Mouse (Mus musculus) CH12.LX (cell line): ENCODE results near the gene Trub1. TPM values are rescaled to one million over a fixed set of nuclear protein-coding genes. Genes with fewer than 3 reads are reported as not detected.

Source experiments
- DNase-seq: peaks from one replicate; pipeline ENCODE4 v3.0.0-alpha.2; 2013; ENCODE audit errors: extremely low read depth
- H3K27ac ChIP-seq: 2 replicates; pipeline ENCODE4 v1.5.1; 2012; ENCODE audit warnings: low read depth, mild to moderate bottlenecking, control low read depth, moderate library complexity; ENCODE audit not compliant: insufficient read depth
- H3K27me3 ChIP-seq: replicated peaks from 2 replicates; pipeline ENCODE3; 2012; ENCODE audit warnings: inconsistent platforms
- H3K36me3 ChIP-seq, 2 experiments: replicated peaks in 1 of 2; 2 replicates each; pipeline versions ENCODE3 to v1.6.1; 2012; ENCODE audit warnings: inconsistent platforms in 1 of 2, low read length in 1 of 2, mild to moderate bottlenecking in 1 of 2, mixed read lengths in 1 of 2, moderate library complexity in 1 of 2; ENCODE audit not compliant: control insufficient read depth in 1 of 2, insufficient read depth in 1 of 2
- H3K4me1 ChIP-seq, 2 experiments: 2 replicates each; pipeline ENCODE4 v1.6.1; 2012; ENCODE audit warnings: inconsistent platforms in 1 of 2, moderate library complexity in 1 of 2; ENCODE audit not compliant: insufficient read depth in 2 of 2, control insufficient read depth in 1 of 2
- H3K4me2 ChIP-seq: 2 replicates; pipeline ENCODE4 v1.6.1; 2012; ENCODE audit warnings: low read depth, mild to moderate bottlenecking, control low read depth; ENCODE audit not compliant: poor library complexity, insufficient read depth, severe bottlenecking
- H3K4me3 ChIP-seq, 3 experiments: fragments of 150-350 bp in 1 of 3; sonication (generic) in 1 of 3; replicated peaks in 1 of 3; 2 replicates each; pipeline versions ENCODE3 to v1.5.1; 2011 to 2012; ENCODE audit warnings: low read depth in 2 of 3, low read length in 2 of 3, mild to moderate bottlenecking in 2 of 3, moderate library complexity in 2 of 3, control low read depth in 1 of 3, improper control_type of control experiment in 1 of 3, inconsistent platforms in 1 of 3, mixed read lengths in 1 of 3; ENCODE audit not compliant: poor library complexity in 1 of 3
- H3K79me2 ChIP-seq: replicated peaks from 2 replicates; pipeline ENCODE4 v1.6.1; 2012; ENCODE audit warnings: mild to moderate bottlenecking, moderate library complexity; ENCODE audit not compliant: control insufficient read depth, poor library complexity, insufficient read depth, severe bottlenecking; ENCODE audit errors: extremely low read depth
- H3K9ac ChIP-seq: 2 replicates; pipeline ENCODE4 v1.6.1; 2012; ENCODE audit warnings: low read depth, mild to moderate bottlenecking, control low read depth, moderate library complexity; ENCODE audit not compliant: insufficient read depth
- H3K9me3 ChIP-seq: replicated peaks from 2 replicates; pipeline ENCODE3; 2012; ENCODE audit warnings: low read length, inconsistent platforms, mixed read lengths
- BHLHE40 ChIP-seq: IDR thresholded peaks from 2 replicates; pipeline ENCODE4 v1.6.1; 2011; ENCODE audit warnings: mild to moderate bottlenecking, low read depth, low read length, improper control_type of control experiment
- CHD1 ChIP-seq: IDR thresholded peaks from 2 replicates; pipeline ENCODE4 v1.6.1; 2012; ENCODE audit warnings: low read depth, low read length, improper control_type of control experiment, inconsistent platforms
- CHD2 ChIP-seq: IDR thresholded peaks from 2 replicates; pipeline ENCODE4 v1.6.1; 2011; ENCODE audit warnings: low read length, improper control_type of control experiment
- CTCF ChIP-seq, 2 experiments: IDR thresholded peaks in 1 of 2; conservative IDR thresholded peaks in 1 of 2; 2 replicates each; pipeline ENCODE4 v1.5.1; 2011 to 2012; ENCODE audit warnings: low read depth in 2 of 2, low read length in 2 of 2, improper control_type of control experiment in 1 of 2, inconsistent platforms in 1 of 2, mild to moderate bottlenecking in 1 of 2, moderate library complexity in 1 of 2
- E2F4 ChIP-seq: IDR thresholded peaks from 2 replicates; pipeline ENCODE4 v1.6.1; 2011; ENCODE audit warnings: low read depth, low read length, improper control_type of control experiment; ENCODE audit not compliant: insufficient replicate concordance
- ELF1 ChIP-seq: IDR thresholded peaks from 2 replicates; pipeline ENCODE4 v1.6.1; 2014; ENCODE audit warnings: low read depth, mild to moderate bottlenecking, inconsistent platforms, low read length, improper control_type of control experiment
- GABPA ChIP-seq: IDR thresholded peaks from 2 replicates; pipeline ENCODE4 v1.6.1; 2012; ENCODE audit warnings: low read depth, low read length, improper control_type of control experiment, inconsistent platforms; ENCODE audit not compliant: insufficient replicate concordance
- HCFC1 ChIP-seq: IDR thresholded peaks from 2 replicates; pipeline ENCODE4 v1.6.1; 2012; ENCODE audit warnings: low read depth, mild to moderate bottlenecking, inconsistent platforms, low read length, improper control_type of control experiment
- IRF4 ChIP-seq: IDR thresholded peaks from 2 replicates; pipeline ENCODE4 v1.6.1; 2014; ENCODE audit warnings: low read depth, mild to moderate bottlenecking, inconsistent platforms, low read length, improper control_type of control experiment
- JUND ChIP-seq: conservative IDR thresholded peaks from 2 replicates; pipeline ENCODE4 v1.6.1; 2011; ENCODE audit warnings: low read depth, low read length, improper control_type of control experiment
- MAZ ChIP-seq: IDR thresholded peaks from 2 replicates; pipeline ENCODE4 v1.6.1; 2012; ENCODE audit warnings: low read depth, mild to moderate bottlenecking, inconsistent platforms, low read length, improper control_type of control experiment, moderate library complexity
- MEF2A ChIP-seq: IDR thresholded peaks from 2 replicates; pipeline ENCODE4 v1.6.1; 2014; ENCODE audit warnings: low read depth, mild to moderate bottlenecking, inconsistent platforms, low read length, improper control_type of control experiment, borderline replicate concordance
- MXI1 ChIP-seq: IDR thresholded peaks from 2 replicates; pipeline ENCODE4 v1.6.1; 2011; ENCODE audit warnings: mild to moderate bottlenecking, low read depth, low read length, improper control_type of control experiment
- NELFE ChIP-seq: IDR thresholded peaks from 2 replicates; pipeline ENCODE4 v1.6.1; 2011; ENCODE audit warnings: low read depth, low read length, improper control_type of control experiment
- NRF1 ChIP-seq: IDR thresholded peaks from 2 replicates; pipeline ENCODE4 v1.6.1; 2014; ENCODE audit warnings: low read depth, mild to moderate bottlenecking, inconsistent platforms, low read length, improper control_type of control experiment, moderate library complexity
- POLR2A ChIP-seq: IDR thresholded peaks from 2 replicates; pipeline ENCODE4 v1.6.1; 2011; ENCODE audit warnings: low read depth, mild to moderate bottlenecking, improper control_type of control experiment, low read length
- RAD21 ChIP-seq: IDR thresholded peaks from 2 replicates; pipeline ENCODE4 v1.6.1; 2011; ENCODE audit warnings: low read depth, mild to moderate bottlenecking, low read length, improper control_type of control experiment, moderate library complexity
- RCOR1 ChIP-seq: conservative IDR thresholded peaks from 2 replicates; pipeline ENCODE4 v1.6.1; 2012; ENCODE audit warnings: low read depth, mild to moderate bottlenecking, inconsistent platforms, low read length, improper control_type of control experiment
- SMC3 ChIP-seq: IDR thresholded peaks from 2 replicates; pipeline ENCODE4 v1.6.1; 2011; ENCODE audit warnings: low read depth, low read length, improper control_type of control experiment
- UBTF ChIP-seq: IDR thresholded peaks from 2 replicates; pipeline ENCODE4 v1.6.1; 2012; ENCODE audit warnings: low read depth, mild to moderate bottlenecking, inconsistent platforms, low read length, improper control_type of control experiment, moderate library complexity
- USF1 ChIP-seq: IDR thresholded peaks from 2 replicates; pipeline ENCODE4 v1.6.1; 2014; ENCODE audit warnings: low read depth, mild to moderate bottlenecking, inconsistent platforms, low read length, improper control_type of control experiment
- USF2 ChIP-seq: conservative IDR thresholded peaks from 2 replicates; pipeline ENCODE4 v1.6.1; 2011; ENCODE audit warnings: low read depth, low read length, improper control_type of control experiment
- ZKSCAN1 ChIP-seq: IDR thresholded peaks from 2 replicates; pipeline ENCODE4 v1.6.1; 2012; ENCODE audit warnings: low read depth, inconsistent platforms, low read length, improper control_type of control experiment, borderline replicate concordance
- ZNF384 ChIP-seq: IDR thresholded peaks from 2 replicates; pipeline ENCODE4 v1.6.1; 2012; ENCODE audit warnings: low read depth, low read length, improper control_type of control experiment, inconsistent platforms
- dilution Hi-C: fragments of 300-500 bp; cut with MboI; formaldehyde crosslinking; loops from 2 replicates; pipeline ENCODE4 v1.14.3; 2020; ENCODE audit warnings: low sequenced_read_pairs; ENCODE audit not compliant: extremely low pct_unique_long_range_greater_than_20kb, extremely low pct_ligation_motif_present
- in situ Hi-C: fragments of 300-500 bp; cut with MboI; formaldehyde crosslinking; loops from 3 replicates; pipeline ENCODE4 v1.14.3; 2019; ENCODE audit warnings: low sequenced_read_pairs, low pct_ligation_motif_present, low pct_unique_long_range_greater_than_20kb, mixed read lengths
- polyA plus RNA-seq: library from polyadenylated mRNA; unstranded; fragments of >175 nt; gene quantifications from 2 replicates; pipeline ENCODE4 v1.2.1, GENCODE M21; 2012; ENCODE audit warnings: low read depth; ENCODE audit not compliant: insufficient read length
- total RNA-seq, 2 experiments: library from RNA; depleted of rRNA; stranded (reverse); fragments of 300-350 nt in 1 of 2; fragments of >200 nt in 1 of 2; gene quantifications; 2 replicates each; pipeline ENCODE4 v1.2.3; 2012 to 2014

The Trub1 gene
- total and polyA plus RNA-seq, 3 experiments: 36.2 to 40.0 (median 36.4) TPM

DNA sequence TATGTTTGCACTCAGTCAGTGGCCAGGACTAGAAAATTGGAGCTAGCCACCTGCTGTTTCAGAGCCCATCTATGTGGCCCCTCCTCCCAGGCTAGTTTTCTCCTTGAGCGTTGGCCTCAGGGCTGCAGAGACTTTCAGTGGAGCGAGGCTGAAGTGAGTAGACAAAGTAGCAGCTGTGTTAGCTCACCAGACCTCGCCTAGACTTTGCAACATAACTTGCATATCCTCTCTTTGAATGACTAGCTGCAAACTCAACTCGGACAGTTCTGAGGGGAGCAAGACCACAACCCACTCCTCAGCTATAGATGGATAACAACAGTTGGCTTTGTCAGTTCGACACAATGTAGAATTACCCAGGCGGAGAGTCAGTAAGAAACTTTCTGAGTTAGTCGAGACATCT lies 81.5 kb downstream of the Trub1 start (continued):
- TF ChIP-seq USF1 (no peak), MAZ (no peak)

DNA sequence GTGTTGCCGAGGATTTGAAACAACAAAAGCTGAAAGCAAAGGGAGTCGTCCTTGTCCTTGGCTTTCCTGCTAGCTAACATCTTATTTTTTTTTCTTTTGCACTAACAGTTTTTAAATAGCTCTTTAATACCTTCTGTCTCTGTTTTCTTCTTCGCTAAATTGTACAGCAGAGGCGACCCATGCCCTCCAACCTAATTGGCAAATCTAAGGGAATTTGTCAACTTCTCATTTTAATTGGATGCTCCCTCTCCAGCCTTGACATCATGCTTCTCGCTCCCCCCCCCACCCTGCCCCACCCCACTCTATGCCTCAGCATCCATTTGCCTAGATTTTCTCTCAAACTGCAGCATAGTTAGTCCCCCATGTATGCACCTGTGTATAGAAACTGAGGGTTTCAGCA lies 83.8 kb downstream of the Trub1 start:
- peaks cover 0 to 8% of the 10 kb centered on the region in 2 experiments; a peak in 1 of 4 replicates for H3K4me1 ChIP-seq
- H3K9me3 ChIP-seq: peaks cover 8% of the 10 kb centered on the region
- no peak for DNase-seq
- H3K4me2 ChIP-seq: no peak overlapping the region
- in situ Hi-C loops: no loop called here
- dilution Hi-C loops: no loop called here
- no peaks in the 10 kb centered on the region for H3K79me2 ChIP-seq
- no peak overlapping the region for H3K9ac ChIP-seq
- no peaks in the 10 kb centered on the region for H3K27me3 ChIP-seq
- TF ChIP-seq HCFC1 (no peak), SMC3 (no peak), NRF1 (no peak), ELF1 (no peak), CTCF (conservative IDR thresholded peaks at IDR 0.05 in 1 of 2, IDR thresholded peaks at IDR 0.05 in 1 of 2; ENCODE audit: low read depth in 2 of 2, low read length in 2 of 2) (no peak), MXI1 (no peak), E2F4 (no peak), UBTF (no peak), NELFE (no peak), ZNF384 (no peak), BHLHE40 (no peak), POLR2A (no peak), USF2 (no peak), GABPA (no peak)
- H3K36me3 ChIP-seq: no peaks in the 10 kb centered on the region
- no peak overlapping the region for H3K4me3 ChIP-seq
- no peak overlapping the region for H3K27ac ChIP-seq

DNA sequence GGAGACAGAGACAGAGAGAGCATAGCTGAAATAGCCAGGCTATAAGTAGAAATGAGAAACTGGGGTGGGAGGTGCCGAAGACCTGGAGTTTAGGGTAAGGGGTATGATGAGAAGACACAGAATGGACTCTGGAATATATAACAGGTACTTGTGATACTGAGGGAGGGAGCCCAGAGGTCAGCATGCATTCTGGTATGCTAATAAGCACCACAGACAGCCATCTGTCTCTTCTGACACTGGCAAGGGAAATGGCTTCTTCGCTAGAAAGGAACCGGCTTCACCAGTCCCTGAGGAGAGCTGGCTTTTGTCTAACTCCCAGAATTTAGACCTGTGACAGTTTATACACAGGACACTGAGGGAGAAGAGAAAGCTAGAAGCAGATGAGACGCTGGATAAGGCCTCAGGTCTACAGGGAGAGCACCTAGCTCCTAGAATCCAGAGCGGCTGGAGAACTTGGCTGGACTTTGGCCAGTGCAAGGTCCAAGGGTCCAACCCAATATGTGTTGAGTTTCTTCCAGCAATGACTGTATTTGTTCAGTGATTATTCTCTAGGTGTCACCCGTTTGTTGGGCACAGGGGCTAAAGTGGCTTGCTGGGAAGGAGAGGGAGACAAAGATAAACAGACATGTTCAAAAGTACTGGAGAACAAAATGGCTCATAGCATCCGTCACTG lies 84.9 kb downstream of the Trub1 start:
- Histone ChIP-seq H3K4me2 (no peak overlapping the region; the same call in 1 of the 2 replicates), H3K27ac (no peak overlapping the region), H3K79me2 (no peaks in the 10 kb centered on the region), H3K9ac (no peak overlapping the region), H3K4me1 (peaks cover 0 to 8% of the 10 kb centered on the region in 2 experiments; a peak in 1 of 4 replicates), H3K27me3 (no peaks in the 10 kb centered on the region), H3K4me3 (no peak overlapping the region), H3K36me3 (no peaks in the 10 kb centered on the region), H3K9me3 (peaks cover 8% of the 10 kb centered on the region)
- in situ Hi-C loops (no loop called here), dilution Hi-C loops (no loop called here)
- TF ChIP-seq E2F4 (no peak), RAD21 (no peak), MEF2A (no peak), USF2 (no peak), CHD1 (no peak), JUND (no peak), IRF4 (no peak), NRF1 (no peak), HCFC1 (no peak), ZNF384 (no peak), CHD2 (no peak), ZKSCAN1 (no peak), RCOR1 (no peak)
- DNase-seq: no peak
